Mouse (Mus musculus) liver, embryonic 13.5 days (tissue): ENCODE measurements around the gene Ginm1. TPM values are rescaled to one million over a fixed set of nuclear protein-coding genes. Genes with fewer than 3 reads are reported as not detected.

Source experiments
- ATAC-seq: fragments of 200-750 bp; cut with Nextera tagmentation; 2 replicates; pipeline ENCODE4 v1.8.0; 2017; ENCODE audit warnings: low read depth, mild to moderate bottlenecking, moderate number of reproducible peaks, moderate library complexity
- DNase-seq: peaks from one replicate; pipeline ENCODE4 v3.0.0; 2022
- H3K27ac ChIP-seq: fragments of 300-500 bp; sonication (generic); 2 replicates; pipeline ENCODE4 v1.5.1; 2015; ENCODE audit warnings: moderate library complexity, mild to moderate bottlenecking, inconsistent platforms
- H3K27me3 ChIP-seq: fragments of 300-500 bp; sonication (generic); 2 replicates; pipeline ENCODE4 v1.6.1; 2015; ENCODE audit warnings: mild to moderate bottlenecking, inconsistent platforms
- H3K36me3 ChIP-seq: fragments of 300-500 bp; sonication (generic); 2 replicates; pipeline ENCODE4 v1.6.1; 2015; ENCODE audit warnings: mild to moderate bottlenecking, inconsistent platforms
- H3K4me1 ChIP-seq: fragments of 300-500 bp; sonication (generic); replicated peaks from 2 replicates; pipeline ENCODE4 v1.6.1; 2015; ENCODE audit warnings: inconsistent platforms
- H3K4me2 ChIP-seq: fragments of 300-500 bp; sonication (generic); 2 replicates; pipeline ENCODE4 v1.6.1; 2015; ENCODE audit warnings: inconsistent platforms, mild to moderate bottlenecking, moderate library complexity
- H3K4me3 ChIP-seq: fragments of 300-500 bp; sonication (generic); replicated peaks from 2 replicates; pipeline ENCODE4 v1.5.1; 2015; ENCODE audit warnings: mild to moderate bottlenecking, inconsistent platforms
- H3K9ac ChIP-seq: fragments of 300-500 bp; sonication (generic); 2 replicates; pipeline ENCODE4 v1.6.1; 2015; ENCODE audit warnings: mild to moderate bottlenecking, inconsistent platforms
- H3K9me3 ChIP-seq: fragments of 300-500 bp; sonication (generic); replicated peaks from 2 replicates; pipeline ENCODE4 v1.6.1; 2016; ENCODE audit warnings: inconsistent platforms
- WGBS: fragments of 180-500 bp; shearing (Covaris S2); methylation state at CpG from one replicate; pipeline ENCODE4 v1.1.7; 2015; ENCODE audit not compliant: insufficient replicate concordance; 5-methylcytosine and 5-hydroxymethylcytosine counted together
- polyA plus RNA-seq: library from polyadenylated mRNA; unstranded; fragments of >200 nt; fragmentation: Nextera tagmentation; extraction: Ambion mirVana; gene quantifications from 2 replicates; pipeline ENCODE4 v1.2.1, GENCODE M21; 2015

Gene Ginm1
- polyA plus RNA-seq, 1 experiment from 2014 or later, result 31.7 TPM

- H3K4me3 ChIP-seq, result no peak overlapping the region
- H3K27ac ChIP-seq, result no peak overlapping the region
- no peaks in the 10 kb centered on the region for H3K9me3 ChIP-seq
- DNase-seq (no peak), ATAC-seq (no peak)
- H3K4me1 ChIP-seq, result 0 out of 2 replicates have a peak, but pooled peaks cover 5% of the 10 kb centered on the region
- H3K9ac ChIP-seq, result no peak overlapping the region
- no peaks in the 10 kb centered on the region for H3K27me3 ChIP-seq
- no peak overlapping the region for H3K4me2 ChIP-seq
- no peaks in the 10 kb centered on the region for H3K36me3 ChIP-seq
- WGBS, result 52% methylated on average over 9 of the region's 9 CpGs
Measured at GRCm38 (mm10) chr10:7833377-7834165, 40.9 kb upstream of the Ginm1 start.

DNA sequence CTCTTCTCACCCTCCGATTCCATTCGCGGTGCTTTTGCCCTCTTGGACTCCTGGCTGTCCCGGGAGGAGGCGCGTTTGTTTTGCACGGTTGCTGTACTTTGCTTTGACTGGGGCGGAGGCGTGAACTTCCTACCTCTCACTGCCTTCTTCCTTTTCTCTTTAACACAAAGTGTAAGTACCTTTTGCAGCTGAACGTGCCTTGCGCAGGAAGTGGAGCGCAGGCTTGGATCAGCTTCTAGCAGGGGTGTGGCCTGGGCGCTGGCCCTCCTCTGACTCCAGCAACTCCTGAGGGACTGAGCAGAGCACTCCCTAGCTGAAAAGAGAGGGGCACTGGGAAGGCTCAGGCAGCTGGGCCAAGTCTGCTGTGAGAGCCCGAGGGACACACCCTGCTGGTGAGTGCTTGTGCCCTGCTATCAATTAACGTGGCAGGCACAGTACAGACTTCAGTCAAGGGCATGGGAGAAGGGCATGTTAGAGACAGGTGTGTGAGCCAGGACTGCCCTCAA, 39.6 kb upstream of the Ginm1 start, which contains the start of gene Zc3h12d:
Gene Zc3h12d (plus strand): TSS at position 300 of the 506 bp plus-strand sequence.
- Histone ChIP-seq H3K27ac (no peak within 1 kb of the TSS), H3K4me3 (peak within 1 kb of the TSS; percentile 22), H3K9ac (no peak within 1 kb of the TSS), H3K36me3 (peaks cover 3% of the 10 kb centered on the region; the same call in 1 of the 2 replicates), H3K4me2 (peak within 1 kb of the TSS; percentile 45), H3K9me3 (no peaks in the 10 kb centered on the region), H3K27me3 (no peaks in the 10 kb centered on the region), H3K4me1 (0 out of 2 replicates have a peak, but pooled peaks cover 5% of the 10 kb centered on the region)
- no peak for DNase-seq
- ATAC-seq, result peak; percentile 59
- WGBS, result 3% methylated on average over 15 of the region's 15 CpGs

DNA sequence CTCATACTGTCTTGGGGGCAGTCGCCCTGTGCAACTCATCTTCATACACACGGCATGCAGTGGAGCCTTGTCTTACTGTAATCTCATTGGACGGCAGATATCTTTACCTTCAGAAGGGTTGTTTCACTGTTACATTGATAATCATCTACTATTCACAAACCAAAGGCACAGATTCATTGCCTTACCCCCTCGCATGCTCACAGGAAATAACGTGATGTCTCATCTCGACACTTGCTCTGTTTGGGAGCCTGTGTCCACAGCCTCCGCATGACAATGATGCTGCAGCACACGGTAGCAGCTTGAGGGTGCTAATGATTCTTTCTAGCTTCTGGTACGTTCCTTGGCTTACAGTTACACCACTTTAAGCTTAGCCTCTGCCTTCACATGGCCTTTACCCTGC, 33.5 kb upstream of the Ginm1 start:
- Histone ChIP-seq H3K4me1 (no peaks in the 10 kb centered on the region), H3K9me3 (no peaks in the 10 kb centered on the region), H3K4me2 (no peak overlapping the region), H3K27me3 (no peaks in the 10 kb centered on the region), H3K4me3 (no peak overlapping the region), H3K36me3 (peaks cover 37% of the 10 kb centered on the region), H3K9ac (no peak overlapping the region), H3K27ac (no peak overlapping the region)
- 78% methylated on average over 9 of the region's 9 CpGs for WGBS
- ATAC-seq (no peak), DNase-seq (no peak)

- no peaks in the 10 kb centered on the region for H3K4me1 ChIP-seq
- no peak overlapping the region for H3K9ac ChIP-seq
- H3K9me3 ChIP-seq, result no peaks in the 10 kb centered on the region
- WGBS, result 85% methylated on average over 4 of the region's 4 CpGs
- ATAC-seq (no peak), DNase-seq (no peak)
- H3K4me2 ChIP-seq, result no peak overlapping the region
- peaks cover 43% of the 10 kb centered on the region for H3K36me3 ChIP-seq
- no peak overlapping the region for H3K27ac ChIP-seq
- no peaks in the 10 kb centered on the region for H3K27me3 ChIP-seq
- no peak overlapping the region for H3K4me3 ChIP-seq
Measured at GRCm38 (mm10) chr10:7825281-7825665, 32.6 kb upstream of the Ginm1 start.

DNA sequence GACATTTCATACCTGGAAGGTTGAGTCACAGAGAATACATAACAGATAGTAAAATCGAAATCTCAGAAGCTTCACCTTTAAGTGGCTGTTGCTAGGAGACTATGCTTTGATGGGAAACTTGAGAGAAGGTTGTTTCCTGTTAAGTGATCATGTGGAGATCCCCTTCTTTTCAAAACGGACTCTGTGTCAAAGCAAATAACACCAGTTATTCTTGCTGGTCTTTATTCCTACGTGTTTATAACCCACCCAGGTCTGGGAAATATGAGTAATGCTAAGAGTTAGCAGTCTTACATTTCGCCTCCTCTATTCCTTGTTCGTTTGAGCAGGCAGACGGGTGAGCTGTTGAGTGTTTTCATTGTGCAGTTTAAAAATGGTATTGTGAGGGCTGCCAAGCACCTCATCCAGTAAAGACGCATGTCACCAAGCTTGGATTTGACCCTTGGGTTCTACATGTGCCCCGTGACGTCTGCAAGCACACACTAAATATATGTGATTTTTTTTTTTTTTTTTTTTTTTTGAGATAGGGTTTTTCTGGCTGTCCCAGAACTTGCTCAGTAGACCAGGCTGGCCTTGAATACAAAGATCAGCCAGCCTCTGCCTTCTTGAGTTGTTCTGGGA, 32.1 kb upstream of the Ginm1 start:
- peaks cover 47% of the 10 kb centered on the region for H3K36me3 ChIP-seq
- H3K4me3 ChIP-seq, result no peak overlapping the region
- H3K9ac ChIP-seq, result no peak overlapping the region
- DNase-seq (no peak), ATAC-seq (no peak)
- no peaks in the 10 kb centered on the region for H3K4me1 ChIP-seq
- no peaks in the 10 kb centered on the region for H3K9me3 ChIP-seq
- WGBS, result 79% methylated on average over 9 of the region's 9 CpGs
- no peak overlapping the region for H3K27ac ChIP-seq
- no peaks in the 10 kb centered on the region for H3K27me3 ChIP-seq
- no peak overlapping the region for H3K4me2 ChIP-seq

- H3K4me1 ChIP-seq, result no peaks in the 10 kb centered on the region
- no peak overlapping the region for H3K9ac ChIP-seq
- peaks cover 64% of the 10 kb centered on the region for H3K36me3 ChIP-seq
- no peaks in the 10 kb centered on the region for H3K9me3 ChIP-seq
- H3K27ac ChIP-seq, result no peak overlapping the region
- H3K27me3 ChIP-seq, result no peaks in the 10 kb centered on the region
- H3K4me2 ChIP-seq, result no peak overlapping the region
- 89% methylated on average over 12 of the region's 12 CpGs for whole genome bisulfite sequencing
- H3K4me3 ChIP-seq, result no peak overlapping the region
- DNase-seq (no peak), ATAC-seq (no peak)
Measured at GRCm38 (mm10) chr10:7821981-7822380, 29.4 kb upstream of the Ginm1 start.

- no peaks in the 10 kb centered on the region for H3K9me3 ChIP-seq
- no peak overlapping the region for H3K9ac ChIP-seq
- no peaks in the 10 kb centered on the region for H3K4me1 ChIP-seq
- H3K27ac ChIP-seq, result no peak overlapping the region
- H3K4me3 ChIP-seq, result no peak overlapping the region
- H3K4me2 ChIP-seq, result no peak overlapping the region
- H3K27me3 ChIP-seq, result no peaks in the 10 kb centered on the region
- no peak for ATAC-seq
- WGBS, result 77% methylated on average over 5 of the region's 5 CpGs
- H3K36me3 ChIP-seq, result peaks cover 71% of the 10 kb centered on the region
- no peak for DNase-seq
Measured at GRCm38 (mm10) chr10:7820171-7820570, 27.5 kb upstream of the Ginm1 start.

- H3K36me3 ChIP-seq, result peaks cover 73% of the 10 kb centered on the region
- DNase-seq, result no peak
- 85% methylated on average over 4 of the region's 4 CpGs for WGBS
Measured at GRCm38 (mm10) chr10:7819603-7820002, 27.0 kb upstream of the Ginm1 start.

GRCm38 (mm10) chr10:7819156-7819555, 26.5 kb upstream of the Ginm1 start:
- Histone ChIP-seq H3K9me3 (no peaks in the 10 kb centered on the region), H3K36me3 (peaks cover 78% of the 10 kb centered on the region), H3K27ac (no peak overlapping the region), H3K4me3 (no peak overlapping the region), H3K9ac (no peak overlapping the region), H3K4me1 (no peaks in the 10 kb centered on the region), H3K27me3 (no peaks in the 10 kb centered on the region), H3K4me2 (no peak overlapping the region)
- no peak for DNase-seq
- WGBS, result 81% methylated on average over 4 of the region's 4 CpGs
- ATAC-seq, result no peak

More at GRCm38 (mm10) chr10:7819603-7820002, 27.0 kb upstream of the Ginm1 start:
- no peak overlapping the region for H3K4me2 ChIP-seq
- no peak overlapping the region for H3K27ac ChIP-seq
- H3K9me3 ChIP-seq, result no peaks in the 10 kb centered on the region
- H3K4me3 ChIP-seq, result no peak overlapping the region
- ATAC-seq, result no peak
- H3K27me3 ChIP-seq, result no peaks in the 10 kb centered on the region
- no peak overlapping the region for H3K9ac ChIP-seq
- no peaks in the 10 kb centered on the region for H3K4me1 ChIP-seq

DNA sequence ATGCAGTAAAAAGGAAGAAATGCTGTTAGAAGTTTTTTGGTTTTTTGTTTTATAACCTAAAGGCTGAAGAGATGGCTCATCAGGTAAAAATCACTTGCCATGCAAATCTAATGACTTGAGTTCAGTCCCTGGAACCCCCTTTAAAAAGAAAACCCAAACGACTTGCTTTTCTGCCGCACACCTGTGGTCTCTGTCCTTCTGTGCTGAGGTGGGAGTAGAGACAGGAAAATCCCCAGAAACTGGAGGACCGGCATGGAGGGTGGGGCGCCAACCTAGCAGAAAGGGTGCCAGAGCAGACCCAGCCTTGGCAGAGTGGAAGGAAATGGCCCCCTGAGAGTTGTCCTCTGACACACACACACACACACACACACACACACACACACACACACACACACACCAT, 26.1 kb upstream of the Ginm1 start:
- DNase-seq, result no peak
- H3K4me3 ChIP-seq, result no peak overlapping the region
- no peaks in the 10 kb centered on the region for H3K27me3 ChIP-seq
- no peak overlapping the region for H3K27ac ChIP-seq
- H3K4me2 ChIP-seq, result no peak overlapping the region
- peaks cover 78% of the 10 kb centered on the region for H3K36me3 ChIP-seq
- ATAC-seq, result no peak
- 81% methylated on average over 4 of the region's 4 CpGs for WGBS
- no peaks in the 10 kb centered on the region for H3K4me1 ChIP-seq
- H3K9me3 ChIP-seq, result no peaks in the 10 kb centered on the region
- no peak overlapping the region for H3K9ac ChIP-seq

DNA sequence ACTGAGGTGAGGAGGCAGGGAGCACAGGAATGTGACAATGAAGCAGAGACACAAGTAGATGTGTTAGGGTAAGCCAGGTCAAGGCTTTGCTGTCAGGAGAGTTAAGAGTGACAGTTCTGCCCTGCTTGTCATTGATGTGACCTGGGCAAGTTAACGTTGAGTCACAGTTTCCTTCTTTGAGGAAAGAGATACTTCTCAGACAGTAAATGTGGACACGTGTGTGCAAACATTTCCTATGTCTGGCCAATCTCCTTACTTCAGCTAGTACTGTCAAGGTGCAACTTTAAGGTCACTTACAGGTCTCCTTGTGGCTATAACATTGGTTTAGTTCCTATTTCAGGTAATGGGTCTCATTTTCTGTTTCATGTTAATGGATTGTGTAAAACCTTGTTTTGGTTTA, 23.9 kb upstream of the Ginm1 start:
- 62% methylated on average over 2 of the region's 2 CpGs for whole genome bisulfite sequencing
- peaks cover 78% of the 10 kb centered on the region for H3K36me3 ChIP-seq

More for the DNA sequence above, 23.9 kb upstream of the Ginm1 start:
- ATAC-seq, result no peak
- Histone ChIP-seq H3K4me3 (no peak overlapping the region), H3K4me1 (no peaks in the 10 kb centered on the region), H3K27me3 (no peaks in the 10 kb centered on the region), H3K4me2 (no peak overlapping the region), H3K9me3 (no peaks in the 10 kb centered on the region), H3K9ac (no peak overlapping the region), H3K27ac (no peak overlapping the region)
- DNase-seq, result no peak
